Mouse (Mus musculus): ENCODE data around the gene Kmt2d. TPM values are rescaled to one million over a fixed set of nuclear protein-coding genes. Genes with fewer than 3 reads are reported as not detected.

Kmt2d gene
- polyA plus RNA-seq, 1 experiment from 2014 or later = 5.1 TPM

DNA sequence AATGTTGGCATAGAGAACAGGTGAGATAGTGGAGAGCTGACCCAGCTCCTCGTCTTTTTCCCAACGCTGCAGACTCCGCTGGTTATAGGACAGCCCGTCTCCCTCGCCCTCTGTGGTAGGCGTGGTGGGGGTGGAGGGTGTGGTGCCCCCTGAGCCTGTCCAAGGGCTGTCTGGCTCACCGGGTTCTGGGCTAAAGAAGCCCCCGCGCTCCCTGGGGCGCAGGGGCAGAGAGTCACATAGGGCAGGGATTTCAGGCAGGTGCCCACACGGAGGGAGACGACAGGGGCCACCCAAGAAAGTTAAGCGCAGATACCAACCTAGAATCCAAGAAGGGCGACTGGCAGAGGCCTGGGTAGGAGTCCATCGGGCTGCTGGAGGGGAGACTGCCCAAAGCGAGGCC, 16.8 kb downstream of the Kmt2d start:
- H3K4me3 ChIP-seq (ENCODE audit: low read depth, low read length) = no peak overlapping the region
- no peaks in the 10 kb centered on the region for H3K27me3 ChIP-seq (ENCODE audit: control insufficient read depth, insufficient read depth, low read length)
- ATAC-seq (ENCODE audit: low FRiP score, low TSS enrichment) (no peak), DNase-seq (ENCODE audit: low spot score) (no peak)
- no peak overlapping the region for H3K27ac ChIP-seq (replicated peaks)
- 82% methylated on average over 16 of the region's 16 CpGs for WGBS
- no peak overlapping the region for H3K4me2 ChIP-seq (replicated peaks; ENCODE audit: low read depth)
- H3K9me3 ChIP-seq (ENCODE audit: control insufficient read depth, low read length) = no peaks in the 10 kb centered on the region
- H3K9ac ChIP-seq (ENCODE audit: low read length) = no peak overlapping the region
- H3K36me3 ChIP-seq (ENCODE audit: control insufficient read depth, insufficient read depth, low read length) = peaks cover 73% of the 10 kb centered on the region
- H3K4me1 ChIP-seq (replicated peaks; ENCODE audit: control insufficient read depth, insufficient read depth) = no peaks in the 10 kb centered on the region
- no peak for TF ChIP-seq EP300 (optimal IDR thresholded peaks at IDR 0.05)
- TF ChIP-seq CTCF (IDR thresholded peaks at IDR 0.05; ENCODE audit: low read depth) = no peak

DNA sequence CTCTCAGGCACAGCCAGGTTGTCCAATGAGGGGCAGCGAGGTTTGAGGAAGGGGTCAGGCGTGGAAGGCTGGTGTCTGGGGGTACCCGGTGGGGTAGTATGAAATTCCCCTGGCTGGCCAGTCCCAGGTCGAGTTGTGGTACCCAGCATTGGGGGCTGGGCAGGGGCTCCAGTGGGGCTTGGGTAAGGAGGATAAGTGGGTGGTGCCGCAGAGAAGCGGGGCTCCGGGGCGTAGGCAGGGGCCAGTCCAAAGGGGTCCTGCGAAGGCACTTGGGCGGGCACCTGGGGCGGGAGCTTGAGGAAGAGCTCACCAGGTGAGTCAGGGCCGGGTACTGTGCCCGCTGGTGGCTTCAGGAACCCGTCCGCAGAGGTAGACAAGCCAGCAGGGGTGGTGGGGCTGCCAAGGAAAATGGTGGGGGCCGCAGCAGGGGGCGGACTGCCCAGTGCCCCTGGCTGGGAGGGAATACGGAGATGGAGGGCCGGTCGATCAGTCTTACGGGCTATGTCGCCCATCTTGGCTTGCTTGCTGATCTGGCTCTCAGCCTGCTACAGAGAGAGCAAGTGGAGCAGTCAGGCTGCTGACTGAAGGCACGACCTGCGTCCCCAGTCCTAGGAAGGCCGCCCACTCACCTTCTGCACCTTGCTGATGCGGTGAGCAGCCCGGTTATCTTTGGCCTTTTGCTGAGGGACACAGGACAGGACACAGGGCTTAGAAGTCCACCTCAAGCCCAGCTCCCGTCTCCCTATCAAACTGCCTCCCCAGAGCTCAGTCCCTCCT, 17.7 kb downstream of the Kmt2d start:
- ATAC-seq (ENCODE audit: low FRiP score, low TSS enrichment) = 0 out of 2 replicates have a peak, but pooled peaks have one; percentile 13
- H3K4me3 ChIP-seq (ENCODE audit: low read depth, low read length) = no peak overlapping the region
- TF ChIP-seq CTCF (IDR thresholded peaks at IDR 0.05; ENCODE audit: low read depth) (no peak), EP300 (optimal IDR thresholded peaks at IDR 0.05) (no peak)
- H3K27me3 ChIP-seq (ENCODE audit: control insufficient read depth, insufficient read depth, low read length) = no peaks in the 10 kb centered on the region
- no peak overlapping the region for H3K27ac ChIP-seq (replicated peaks)
- DNase-seq (ENCODE audit: low spot score) = no peak
- WGBS = 91% methylated on average over 28 of the region's 28 CpGs
- H3K36me3 ChIP-seq (ENCODE audit: control insufficient read depth, insufficient read depth, low read length) = peaks cover 72% of the 10 kb centered on the region
- H3K9me3 ChIP-seq (ENCODE audit: control insufficient read depth, low read length) = no peaks in the 10 kb centered on the region
- H3K9ac ChIP-seq (ENCODE audit: low read length) = no peak overlapping the region
- H3K4me1 ChIP-seq (replicated peaks; ENCODE audit: control insufficient read depth, insufficient read depth) = no peaks in the 10 kb centered on the region
- H3K4me2 ChIP-seq (replicated peaks; ENCODE audit: low read depth) = no peak overlapping the region

DNA sequence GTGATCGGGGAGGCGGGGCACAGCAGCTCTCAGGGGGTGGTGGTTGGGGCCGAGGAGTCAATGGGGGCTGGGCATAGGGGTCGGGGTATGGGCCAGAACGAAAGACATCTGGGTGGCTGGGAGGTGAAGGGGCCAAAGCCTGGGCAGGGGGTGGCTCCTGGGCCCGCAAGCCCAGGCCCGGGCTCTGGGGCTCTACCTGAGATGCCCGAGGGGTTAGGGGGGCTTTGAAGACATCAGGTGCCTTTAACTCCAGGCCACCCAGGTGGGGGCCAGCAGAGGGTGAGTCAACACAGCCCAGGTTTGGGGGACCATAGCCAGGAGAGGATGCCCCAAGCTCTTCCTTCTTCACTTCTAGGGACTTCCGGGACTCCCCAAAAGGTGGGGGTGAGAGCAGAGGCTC, 18.3 kb downstream of the Kmt2d start:
- 0 out of 2 replicates have a peak, but pooled peaks have one; percentile 14 for ATAC-seq (ENCODE audit: low FRiP score, low TSS enrichment)
- WGBS = 84% methylated on average over 9 of the region's 9 CpGs
- Histone ChIP-seq H3K36me3 (ENCODE audit: control insufficient read depth, insufficient read depth, low read length) (peaks cover 72% of the 10 kb centered on the region), H3K4me3 (ENCODE audit: low read depth, low read length) (no peak overlapping the region), H3K9ac (ENCODE audit: low read length) (no peak overlapping the region), H3K4me2 (replicated peaks; ENCODE audit: low read depth) (no peak overlapping the region), H3K4me1 (replicated peaks; ENCODE audit: control insufficient read depth, insufficient read depth) (no peaks in the 10 kb centered on the region), H3K27me3 (ENCODE audit: control insufficient read depth, insufficient read depth, low read length) (no peaks in the 10 kb centered on the region), H3K9me3 (ENCODE audit: control insufficient read depth, low read length) (no peaks in the 10 kb centered on the region), H3K27ac (replicated peaks) (no peak overlapping the region)
- DNase-seq (ENCODE audit: low spot score) = no peak
- TF ChIP-seq CTCF (IDR thresholded peaks at IDR 0.05; ENCODE audit: low read depth) (no peak), EP300 (optimal IDR thresholded peaks at IDR 0.05) (no peak)

DNA sequence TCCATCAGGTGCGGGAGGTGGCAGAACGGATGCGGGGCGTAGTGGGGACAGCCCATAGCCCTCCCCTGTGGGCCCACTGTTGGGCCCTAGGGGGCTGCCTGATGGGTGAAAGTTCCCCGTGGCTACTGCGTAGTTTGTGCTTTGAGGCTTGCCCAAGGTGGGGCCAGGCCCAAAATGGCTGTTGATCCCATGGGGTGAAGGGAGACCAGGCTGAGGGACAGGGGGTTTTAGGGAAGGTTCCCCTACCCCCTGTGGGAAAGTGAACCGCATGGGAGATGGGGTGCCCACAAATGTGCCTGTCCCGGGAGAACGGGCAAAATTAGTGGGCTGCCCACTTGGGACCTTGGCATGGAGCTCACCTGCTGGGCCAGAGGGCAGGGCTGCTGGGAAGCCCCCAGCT, 18.9 kb downstream of the Kmt2d start:
- H3K27me3 ChIP-seq (ENCODE audit: control insufficient read depth, insufficient read depth, low read length) = no peaks in the 10 kb centered on the region
- no peak overlapping the region for H3K9ac ChIP-seq (ENCODE audit: low read length)
- no peak for TF ChIP-seq CTCF (IDR thresholded peaks at IDR 0.05; ENCODE audit: low read depth)
- no peak for TF ChIP-seq EP300 (optimal IDR thresholded peaks at IDR 0.05)
- peaks cover 70% of the 10 kb centered on the region for H3K36me3 ChIP-seq (ENCODE audit: control insufficient read depth, insufficient read depth, low read length)
- no peaks in the 10 kb centered on the region for H3K9me3 ChIP-seq (ENCODE audit: control insufficient read depth, low read length)
- ATAC-seq (ENCODE audit: low FRiP score, low TSS enrichment) (no peak), DNase-seq (ENCODE audit: low spot score) (no peak)
- WGBS = 90% methylated on average over 9 of the region's 9 CpGs
- no peaks in the 10 kb centered on the region for H3K4me1 ChIP-seq (replicated peaks; ENCODE audit: control insufficient read depth, insufficient read depth)
- no peak overlapping the region for H3K4me3 ChIP-seq (ENCODE audit: low read depth, low read length)
- no peak overlapping the region for H3K4me2 ChIP-seq (replicated peaks; ENCODE audit: low read depth)
- H3K27ac ChIP-seq (replicated peaks) = no peak overlapping the region

DNA sequence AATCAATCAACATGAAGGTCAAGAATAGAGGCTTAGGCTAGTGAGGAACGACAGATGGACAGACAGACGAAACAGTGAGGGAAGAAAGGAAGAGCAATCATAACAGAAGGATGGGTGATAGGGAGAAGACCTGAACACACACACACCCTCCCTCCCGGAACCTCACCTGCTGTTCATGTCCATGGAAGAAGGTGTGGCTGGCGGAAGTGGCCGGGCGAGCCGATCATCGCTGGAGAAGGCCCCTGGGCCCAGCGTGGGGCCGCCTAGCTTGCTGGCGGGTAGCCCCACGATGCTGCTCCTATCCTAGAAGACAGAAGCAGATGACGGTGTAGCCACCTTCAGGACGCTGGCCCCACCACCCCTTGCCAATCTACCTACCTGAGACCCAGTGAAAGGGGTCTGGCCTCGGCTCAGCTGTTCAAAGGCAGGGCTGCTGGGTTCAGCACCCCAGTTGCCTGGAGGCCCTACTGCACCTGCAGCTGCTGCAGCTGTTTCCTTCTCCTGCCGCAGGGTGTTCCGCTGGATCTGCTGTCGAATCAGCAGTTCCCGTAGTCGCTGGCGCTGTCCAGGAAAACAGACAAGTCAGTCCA, 19.7 kb downstream of the Kmt2d start:
- Histone ChIP-seq H3K27me3 (ENCODE audit: control insufficient read depth, insufficient read depth, low read length) (no peaks in the 10 kb centered on the region), H3K4me3 (ENCODE audit: low read depth, low read length) (no peak overlapping the region), H3K4me2 (replicated peaks; ENCODE audit: low read depth) (no peak overlapping the region), H3K27ac (replicated peaks) (no peak overlapping the region), H3K9me3 (ENCODE audit: control insufficient read depth, low read length) (no peaks in the 10 kb centered on the region), H3K4me1 (replicated peaks; ENCODE audit: control insufficient read depth, insufficient read depth) (no peaks in the 10 kb centered on the region), H3K9ac (ENCODE audit: low read length) (no peak overlapping the region), H3K36me3 (ENCODE audit: control insufficient read depth, insufficient read depth, low read length) (peaks cover 66% of the 10 kb centered on the region)
- WGBS = 84% methylated on average over 21 of the region's 21 CpGs
- no peak for TF ChIP-seq CTCF (IDR thresholded peaks at IDR 0.05; ENCODE audit: low read depth)
- no peak for TF ChIP-seq EP300 (optimal IDR thresholded peaks at IDR 0.05)
- ATAC-seq (ENCODE audit: low FRiP score, low TSS enrichment) (no peak), DNase-seq (ENCODE audit: low spot score) (no peak)

DNA sequence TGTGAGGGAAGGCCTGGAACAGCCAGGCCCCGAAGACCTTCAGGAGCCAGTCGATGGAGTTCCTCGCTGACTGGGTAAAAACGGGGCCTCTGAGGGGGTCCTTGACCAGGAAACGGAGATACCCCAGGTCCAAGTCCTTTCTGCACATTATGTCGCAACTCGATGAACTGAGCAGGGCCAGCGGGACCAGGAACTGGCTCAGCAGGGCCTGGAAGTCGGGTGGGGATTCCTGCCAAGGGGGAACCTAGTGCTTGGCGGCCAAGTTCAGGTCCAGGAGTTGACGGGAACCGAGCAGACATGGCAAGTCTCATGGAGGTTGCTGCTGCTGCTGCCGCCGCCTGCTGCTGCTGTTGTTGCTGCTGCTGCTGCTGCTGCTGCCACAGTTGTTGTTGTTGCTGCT, 20.3 kb downstream of the Kmt2d start:
- WGBS = 88% methylated on average over 14 of the region's 14 CpGs
- Histone ChIP-seq H3K4me3 (ENCODE audit: low read depth, low read length) (no peak overlapping the region), H3K4me2 (replicated peaks; ENCODE audit: low read depth) (no peak overlapping the region), H3K27me3 (ENCODE audit: control insufficient read depth, insufficient read depth, low read length) (no peaks in the 10 kb centered on the region), H3K36me3 (ENCODE audit: control insufficient read depth, insufficient read depth, low read length) (peaks cover 71% of the 10 kb centered on the region), H3K27ac (replicated peaks) (no peak overlapping the region), H3K4me1 (replicated peaks; ENCODE audit: control insufficient read depth, insufficient read depth) (no peaks in the 10 kb centered on the region), H3K9me3 (ENCODE audit: control insufficient read depth, low read length) (no peaks in the 10 kb centered on the region), H3K9ac (ENCODE audit: low read length) (no peak overlapping the region)
- TF ChIP-seq EP300 (optimal IDR thresholded peaks at IDR 0.05) = no peak
- no peak for TF ChIP-seq CTCF (IDR thresholded peaks at IDR 0.05; ENCODE audit: low read depth)
- ATAC-seq (ENCODE audit: low FRiP score, low TSS enrichment) = no peak
- DNase-seq (ENCODE audit: low spot score) = no peak
